Mouse (Mus musculus) lung, embryonic 16.5 days (tissue): ENCODE measurements at regions not wholly inside any gene's neighbourhood (a gene's known extent, or its start where the extent isn't known, plus 50 kb on each side); places are given as distances from the start of the nearest gene placed in this dataset.
A peak's percentile ranks its signal among the peaks of the same experiment; 100 is the strongest.
"Not testable (repeated sequence)": the region's sequence is repeated elsewhere in the genome, so short reads cannot be mapped to it uniquely, and the experiment has no call there.

ENCODE experiments used
- ATAC-seq: fragments of 200-750 bp; cut with Nextera tagmentation; 2 replicates; pipeline ENCODE4 v1.8.0; 2017; ENCODE audit warnings: low read depth, mild to moderate bottlenecking, moderate library complexity
- H3K27ac ChIP-seq: fragments of 300-500 bp; sonication (generic); 2 replicates; pipeline ENCODE4 v1.5.1; 2014; ENCODE audit warnings: mild to moderate bottlenecking, control low read depth, low read length
- H3K27me3 ChIP-seq: fragments of 300-500 bp; sonication (generic); 2 replicates; pipeline ENCODE4 v1.6.1; 2014; ENCODE audit warnings: low read depth, low read length, mixed read lengths; ENCODE audit not compliant: control insufficient read depth, insufficient read depth
- H3K36me3 ChIP-seq: fragments of 300-500 bp; sonication (generic); 2 replicates; pipeline ENCODE4 v1.6.1; 2014; ENCODE audit warnings: low read length; ENCODE audit not compliant: control insufficient read depth, insufficient read depth
- H3K4me1 ChIP-seq: fragments of 300-500 bp; sonication (generic); replicated peaks from 2 replicates; pipeline ENCODE4 v1.6.1; 2014; ENCODE audit warnings: low read length, mixed read lengths; ENCODE audit not compliant: control insufficient read depth, insufficient read depth
- H3K4me2 ChIP-seq: fragments of 300-500 bp; sonication (generic); 2 replicates; pipeline ENCODE4 v1.6.1; 2014; ENCODE audit warnings: low read depth, low read length, control low read depth
- H3K4me3 ChIP-seq: fragments of 300-500 bp; sonication (generic); 2 replicates; pipeline ENCODE4 v1.5.1; 2014; ENCODE audit warnings: mild to moderate bottlenecking, low read length, control low read depth
- H3K9ac ChIP-seq: fragments of 300-500 bp; sonication (generic); 2 replicates; pipeline ENCODE4 v1.6.1; 2014; ENCODE audit warnings: low read length, control low read depth
- H3K9me3 ChIP-seq: fragments of 300-500 bp; sonication (generic); 2 replicates; pipeline ENCODE4 v1.6.1; 2016; ENCODE audit warnings: low read length; ENCODE audit not compliant: control insufficient read depth
- WGBS: fragments of 180-500 bp; shearing (Covaris S2); extraction: QIAGEN DNeasy Blood & Tissue Kit; methylation state at CpG from one replicate; pipeline ENCODE4 v1.1.7; 2014; 5-methylcytosine and 5-hydroxymethylcytosine counted together

DNA sequence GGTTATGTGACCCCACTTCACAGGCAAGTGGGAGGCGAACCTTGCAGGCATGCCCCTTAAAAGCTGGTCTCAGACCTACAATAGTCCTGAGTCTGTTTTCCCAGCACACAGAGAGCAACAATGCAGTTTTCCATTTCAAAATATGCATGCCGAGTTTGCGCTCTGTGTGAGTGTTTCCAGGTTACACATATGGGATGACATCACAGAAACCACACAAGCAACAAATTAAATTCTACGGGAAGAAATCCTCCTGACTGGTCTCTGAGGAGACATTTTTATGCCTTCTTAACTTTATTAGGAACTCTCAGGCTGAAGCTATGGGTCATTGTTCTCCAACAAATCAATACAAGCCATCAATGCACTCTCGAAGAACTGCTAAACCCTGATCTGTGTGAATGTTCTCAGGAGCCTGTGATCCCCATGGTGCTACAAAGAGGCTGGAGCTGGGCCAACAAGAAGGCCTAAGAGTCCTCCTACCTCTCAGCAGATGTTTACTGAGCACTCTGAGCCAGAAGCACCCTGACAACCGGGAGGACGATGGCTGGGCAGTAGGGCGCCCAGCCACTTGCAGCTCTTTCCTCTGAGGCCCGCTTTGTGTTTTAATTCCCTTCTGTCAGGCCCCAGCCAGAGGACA is 458.3 kb upstream of the Nrxn1 start:
- not testable (repeated sequence) for H3K4me1 ChIP-seq, H3K9me3 ChIP-seq, H3K4me3 ChIP-seq, H3K27me3 ChIP-seq, H3K27ac ChIP-seq, H3K4me2 ChIP-seq, H3K36me3 ChIP-seq, H3K9ac ChIP-seq
- WGBS: 54% methylated on average over 4 of the region's 9 CpGs
- ATAC-seq: peak; percentile 86

DNA sequence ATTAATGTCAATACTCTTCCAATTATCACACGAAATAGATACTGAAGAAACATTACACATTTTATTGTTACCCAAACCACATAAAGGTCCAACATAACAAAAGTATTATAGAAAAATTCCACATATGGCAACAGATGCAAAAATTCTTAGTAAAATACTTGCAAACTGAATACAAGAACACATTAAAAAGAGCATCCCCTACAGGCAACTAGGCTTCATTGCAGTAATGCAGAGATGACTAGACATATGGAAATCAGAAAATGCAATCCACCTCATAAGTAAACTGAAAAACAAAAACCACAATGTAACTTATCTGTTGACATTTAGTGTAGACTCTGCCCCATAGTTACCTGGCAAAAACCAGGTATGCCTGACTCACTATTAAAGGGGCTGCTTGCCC is 438.6 kb upstream of the Nrxn1 start:
- Histone ChIP-seq H3K27ac (no peak overlapping the region), H3K9me3 (no peaks in the 10 kb centered on the region), H3K4me3 (no peak overlapping the region), H3K4me2 (no peak overlapping the region), H3K27me3 (no peaks in the 10 kb centered on the region), H3K36me3 (no peaks in the 10 kb centered on the region), H3K4me1 (no peaks in the 10 kb centered on the region), H3K9ac (no peak overlapping the region)
- WGBS: 71% methylated on average over 1 of the region's 1 CpGs
- no peak for ATAC-seq

DNA sequence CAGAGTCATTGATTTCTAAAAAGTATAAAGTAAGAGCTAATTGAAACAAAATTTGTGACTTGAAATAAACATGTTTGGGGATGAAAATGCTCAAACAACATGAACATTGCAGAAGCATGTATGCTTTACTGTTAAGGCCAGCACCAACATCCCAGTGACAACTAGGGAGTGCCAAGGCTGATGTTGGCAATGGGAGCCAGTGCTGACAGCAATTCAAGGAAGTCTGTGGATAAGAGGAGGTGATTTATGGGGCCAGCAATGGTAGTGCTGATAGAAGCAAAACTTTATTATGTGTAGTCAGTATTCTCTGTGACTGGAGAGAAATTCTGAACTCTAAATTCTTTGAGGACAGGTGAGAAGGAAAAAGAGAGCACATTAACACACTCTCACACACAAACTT is 424.4 kb upstream of the Nrxn1 start:
- no peak overlapping the region for H3K4me3 ChIP-seq
- no peak for ATAC-seq
- no peaks in the 10 kb centered on the region for H3K4me1 ChIP-seq
- H3K4me2 ChIP-seq: no peak overlapping the region
- H3K27ac ChIP-seq: no peak overlapping the region
- no peaks in the 10 kb centered on the region for H3K36me3 ChIP-seq
- no peak overlapping the region for H3K9ac ChIP-seq
- H3K9me3 ChIP-seq: no peaks in the 10 kb centered on the region
- no peaks in the 10 kb centered on the region for H3K27me3 ChIP-seq
